Mouse (Mus musculus) hindbrain, embryonic 16.5 days (tissue): Measurements from ENCODE around the gene Kidins220. TPM values are rescaled to one million over a fixed set of nuclear protein-coding genes. Genes with fewer than 3 reads are reported as not detected.
A peak's percentile ranks its signal among the peaks of the same experiment; 100 is the strongest.

ENCODE experiments used
- ATAC-seq: fragments of 200-750 bp; cut with Nextera tagmentation; 2 replicates; pipeline ENCODE4 v1.8.0; 2017; ENCODE audit warnings: moderate TSS enrichment, moderate library complexity
- H3K27ac ChIP-seq: fragments of 300-500 bp; sonication (generic); 2 replicates; pipeline ENCODE4 v1.5.1; 2014; ENCODE audit warnings: low read depth, mild to moderate bottlenecking, control low read depth, low read length, moderate library complexity
- H3K27me3 ChIP-seq: fragments of 300-500 bp; sonication (generic); replicated peaks from 2 replicates; pipeline ENCODE4 v1.6.1; 2014; ENCODE audit warnings: low read length; ENCODE audit not compliant: control insufficient read depth, insufficient read depth
- H3K36me3 ChIP-seq: fragments of 300-500 bp; sonication (generic); 2 replicates; pipeline ENCODE4 v1.6.1; 2014; ENCODE audit warnings: mild to moderate bottlenecking, low read length, moderate library complexity, mixed read lengths; ENCODE audit not compliant: control insufficient read depth, insufficient read depth
- H3K4me1 ChIP-seq: fragments of 300-500 bp; sonication (generic); 2 replicates; pipeline ENCODE4 v1.6.1; 2014; ENCODE audit warnings: low read depth, low read length; ENCODE audit not compliant: control insufficient read depth, insufficient read depth
- H3K4me2 ChIP-seq: fragments of 300-500 bp; sonication (generic); 2 replicates; pipeline ENCODE4 v1.6.1; 2014; ENCODE audit warnings: mild to moderate bottlenecking, low read length, control low read depth, moderate library complexity
- H3K4me3 ChIP-seq: fragments of 300-500 bp; sonication (generic); 2 replicates; pipeline ENCODE4 v1.5.1; 2014; ENCODE audit warnings: mild to moderate bottlenecking, low read length, control low read depth, moderate library complexity
- H3K9ac ChIP-seq: fragments of 300-500 bp; sonication (generic); 2 replicates; pipeline ENCODE4 v1.6.1; 2014; ENCODE audit warnings: low read depth, mild to moderate bottlenecking, control low read depth, low read length, moderate library complexity
- H3K9me3 ChIP-seq: fragments of 300-500 bp; sonication (generic); 2 replicates; pipeline ENCODE4 v1.6.1; 2014; ENCODE audit warnings: mild to moderate bottlenecking, low read length, moderate library complexity; ENCODE audit not compliant: control insufficient read depth
- WGBS: fragments of 180-500 bp; shearing (Covaris S2); extraction: QIAGEN DNeasy Blood & Tissue Kit; methylation state at CpG from one replicate; pipeline ENCODE4 v1.1.7; 2014; 5-methylcytosine and 5-hydroxymethylcytosine counted together
- polyA plus RNA-seq: library from polyadenylated mRNA; unstranded; fragments of >200 nt; fragmentation: Nextera tagmentation; extraction: Ambion mirVana; gene quantifications from 2 replicates; pipeline ENCODE4 v1.2.1, GENCODE M21; 2015

Kidins220 gene
- polyA plus RNA-seq, 1 experiment from 2014 or later = 114 TPM

DNA sequence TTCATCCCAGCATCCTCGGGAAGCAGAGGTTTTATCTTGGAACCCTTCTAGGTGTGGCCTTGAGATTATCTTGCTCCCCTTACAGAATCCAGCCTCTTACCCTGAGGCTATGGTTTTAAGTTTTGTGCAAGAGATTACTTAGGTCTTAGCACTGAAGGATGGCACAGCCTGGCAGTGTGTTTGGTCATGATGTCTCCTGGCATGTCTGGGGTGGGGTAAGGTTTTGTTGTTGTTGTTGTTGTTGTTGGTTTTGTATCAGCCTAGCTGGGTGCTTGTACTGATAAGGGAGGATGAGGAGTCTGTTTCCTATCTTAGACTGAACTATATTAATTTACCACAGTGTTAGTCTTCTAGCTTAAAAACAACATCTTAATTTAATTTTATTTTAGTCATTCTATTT, 38.4 kb upstream of the Kidins220 start:
- 100% methylated on average over 1 of the region's 1 CpGs for WGBS
- Histone ChIP-seq H3K36me3 (no peaks in the 10 kb centered on the region), H3K27me3 (no peaks in the 10 kb centered on the region), H3K4me1 (no peaks in the 10 kb centered on the region; the same call in 1 of the 2 replicates), H3K27ac (no peak overlapping the region), H3K9ac (no peak overlapping the region), H3K4me2 (no peak overlapping the region), H3K4me3 (no peak overlapping the region), H3K9me3 (no peaks in the 10 kb centered on the region)
- no peak for ATAC-seq

DNA sequence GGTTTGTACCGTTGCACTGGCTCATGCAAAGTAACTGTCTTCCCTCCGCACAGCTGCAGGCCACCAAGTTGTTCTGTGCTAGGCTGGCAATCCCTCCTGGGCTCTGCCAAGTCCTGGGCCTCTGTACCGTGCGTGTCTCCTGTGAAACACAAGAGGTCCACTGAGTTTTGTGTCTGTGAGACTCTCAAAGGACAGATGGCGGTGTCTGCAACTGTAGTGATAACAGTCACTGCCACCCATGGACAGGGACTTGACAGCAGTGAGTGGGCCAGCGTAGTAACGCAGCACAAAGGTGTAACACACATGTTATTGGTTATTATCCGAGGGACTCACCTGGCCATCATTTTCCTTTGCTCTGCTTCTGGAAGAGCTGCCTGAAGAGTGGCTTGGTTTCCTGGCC, 35.4 kb upstream of the Kidins220 start:
- Histone ChIP-seq H3K36me3 (peaks cover 3% of the 10 kb centered on the region; the same call in 1 of the 2 replicates), H3K9me3 (no peaks in the 10 kb centered on the region), H3K9ac (no peak overlapping the region), H3K4me2 (no peak overlapping the region), H3K27ac (no peak overlapping the region), H3K4me3 (no peak overlapping the region), H3K4me1 (no peaks in the 10 kb centered on the region), H3K27me3 (no peaks in the 10 kb centered on the region)
- ATAC-seq = no peak
- 87% methylated on average over 8 of the region's 8 CpGs for whole genome bisulfite sequencing

DNA sequence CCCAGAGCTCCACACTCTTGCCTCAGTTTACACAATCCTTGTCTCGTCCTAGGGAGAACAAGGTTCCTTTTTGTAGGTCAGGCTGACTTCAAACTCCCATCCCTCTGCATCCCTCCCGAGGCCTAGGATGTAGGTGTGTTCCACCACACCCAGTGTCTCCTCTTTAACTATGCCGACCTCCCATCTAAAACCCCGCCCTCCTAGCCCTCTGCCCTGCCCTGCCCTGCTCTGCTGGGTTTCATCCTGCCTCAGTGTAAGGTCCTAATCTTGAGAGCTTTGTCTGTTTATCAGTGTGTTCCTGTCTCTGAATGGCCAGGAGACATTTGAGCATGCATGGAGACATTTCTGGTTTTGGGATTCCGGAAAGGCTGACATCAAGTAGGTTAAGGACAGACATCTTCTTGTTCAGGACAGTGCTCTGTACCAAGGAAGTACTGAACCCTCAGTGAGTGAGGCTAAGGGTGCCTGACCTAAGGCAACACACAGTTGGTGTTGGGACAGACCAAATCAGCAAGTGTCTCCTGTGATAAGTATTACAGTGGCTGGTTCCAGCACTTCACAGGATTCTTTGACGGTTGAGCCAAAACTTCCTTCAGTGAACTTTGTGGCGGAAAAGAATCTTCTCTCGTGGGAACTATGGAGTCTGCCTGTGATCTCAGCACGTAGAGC, 32.0 kb upstream of the Kidins220 start:
- Histone ChIP-seq H3K4me2 (no peak overlapping the region), H3K4me3 (no peak overlapping the region), H3K27ac (no peak overlapping the region), H3K9me3 (no peaks in the 10 kb centered on the region), H3K27me3 (no peaks in the 10 kb centered on the region), H3K9ac (no peak overlapping the region), H3K4me1 (no peaks in the 10 kb centered on the region), H3K36me3 (peaks cover 3% of the 10 kb centered on the region; the same call in 1 of the 2 replicates)
- ATAC-seq = no peak
- WGBS = 80% methylated on average over 9 of the region's 9 CpGs

DNA sequence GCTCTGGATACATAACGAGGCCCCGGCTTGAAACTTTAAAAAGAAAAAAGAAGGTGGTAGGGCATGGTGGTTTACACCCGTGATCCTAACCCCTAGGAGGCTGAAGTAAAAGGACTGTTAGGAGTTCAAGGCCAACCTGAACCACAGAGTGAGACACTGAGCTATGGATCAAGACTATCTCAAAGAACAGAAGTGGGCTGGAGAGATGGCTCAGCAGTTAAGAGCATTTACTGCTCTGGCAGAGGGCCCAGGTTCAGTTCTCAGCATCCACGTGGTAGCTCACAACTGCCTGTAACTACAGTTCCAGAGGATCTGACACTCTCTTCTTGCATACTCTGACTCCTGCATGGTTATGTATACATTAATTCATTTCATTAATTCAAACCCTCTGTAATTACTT, 31.3 kb upstream of the Kidins220 start:
- Histone ChIP-seq H3K9me3 (no peaks in the 10 kb centered on the region), H3K4me2 (no peak overlapping the region), H3K27me3 (no peaks in the 10 kb centered on the region), H3K4me1 (no peaks in the 10 kb centered on the region), H3K4me3 (no peak overlapping the region), H3K9ac (no peak overlapping the region), H3K36me3 (peaks cover 3% of the 10 kb centered on the region; the same call in 1 of the 2 replicates), H3K27ac (no peak overlapping the region)
- no peak for ATAC-seq
- WGBS = 88% methylated on average over 4 of the region's 4 CpGs

DNA sequence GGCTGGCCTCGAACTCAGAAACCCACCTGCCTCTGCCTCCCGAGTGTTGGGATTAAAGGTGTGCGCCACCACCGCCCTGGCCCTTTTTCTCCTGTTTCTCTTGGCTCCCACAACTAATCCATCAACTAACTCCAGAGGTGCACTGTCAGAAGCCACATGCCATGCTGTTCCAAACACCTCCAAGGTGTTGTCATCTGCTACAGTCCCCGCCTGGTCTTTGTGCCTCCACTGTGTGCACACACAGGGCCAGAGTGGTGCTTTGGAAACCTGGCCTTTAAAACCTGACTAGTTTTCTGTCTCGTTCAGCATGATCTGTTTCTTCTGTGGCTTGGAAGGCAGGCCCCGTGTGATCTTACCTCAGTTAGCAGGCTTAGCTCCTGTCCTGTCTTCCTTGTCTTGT, 30.1 kb upstream of the Kidins220 start:
- ATAC-seq = no peak
- peaks cover 3% of the 10 kb centered on the region; the same call in 1 of the 2 replicates for H3K36me3 ChIP-seq
- H3K27ac ChIP-seq = no peak overlapping the region
- H3K9me3 ChIP-seq = no peaks in the 10 kb centered on the region
- no peak overlapping the region for H3K4me2 ChIP-seq
- H3K9ac ChIP-seq = no peak overlapping the region
- H3K4me3 ChIP-seq = no peak overlapping the region
- no peaks in the 10 kb centered on the region for H3K27me3 ChIP-seq
- H3K4me1 ChIP-seq = no peaks in the 10 kb centered on the region
- whole genome bisulfite sequencing = 96% methylated on average over 7 of the region's 7 CpGs

DNA sequence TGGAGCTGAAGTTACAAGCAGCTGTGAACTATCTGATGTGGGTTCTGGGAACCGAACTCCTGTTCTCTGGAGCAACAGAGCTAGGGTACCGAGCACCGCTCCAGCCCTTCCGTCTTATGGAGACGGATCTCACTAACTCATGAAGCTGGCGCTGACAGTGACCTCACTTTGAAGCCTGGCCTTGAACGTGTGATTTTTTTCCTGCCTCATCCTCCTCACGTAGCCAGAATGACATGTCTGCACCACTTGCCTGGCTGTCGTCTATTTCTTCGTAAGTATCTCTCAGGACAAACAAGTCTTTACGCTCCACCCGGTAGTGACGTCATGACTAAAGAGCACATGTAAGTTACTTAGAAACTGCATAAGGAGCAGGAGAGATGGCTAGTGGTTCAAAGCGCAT, 27.7 kb upstream of the Kidins220 start:
- Histone ChIP-seq H3K27ac (no peak overlapping the region), H3K4me3 (no peak overlapping the region), H3K36me3 (peaks cover 11% of the 10 kb centered on the region; the same call in 1 of the 2 replicates), H3K4me1 (no peaks in the 10 kb centered on the region), H3K9me3 (no peaks in the 10 kb centered on the region), H3K4me2 (no peak overlapping the region), H3K27me3 (no peaks in the 10 kb centered on the region), H3K9ac (no peak overlapping the region)
- 91% methylated on average over 14 of the region's 14 CpGs for WGBS
- ATAC-seq = no peak

DNA sequence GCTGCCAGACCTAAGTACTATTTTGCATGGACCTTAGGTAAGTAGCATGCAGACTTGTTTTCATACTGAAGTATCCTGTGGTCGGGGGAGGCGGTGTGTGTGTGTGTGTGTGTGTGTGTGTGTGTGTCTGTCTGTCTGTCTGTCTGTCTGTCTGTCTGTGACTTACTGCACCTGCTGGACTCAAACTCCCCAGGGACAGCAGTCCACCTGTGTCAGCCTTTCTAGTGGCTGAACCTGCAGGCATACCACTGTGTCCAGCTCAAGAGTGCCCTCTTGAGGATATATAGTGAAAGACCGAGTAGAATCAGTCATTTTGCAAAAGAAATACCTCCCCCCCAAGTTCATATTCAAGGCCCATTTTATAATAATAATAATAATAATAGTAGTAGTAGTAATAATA, 26.4 kb upstream of the Kidins220 start:
- H3K4me1 ChIP-seq = no peaks in the 10 kb centered on the region
- H3K27ac ChIP-seq = no peak overlapping the region
- H3K4me2 ChIP-seq = no peak overlapping the region
- no peak overlapping the region for H3K4me3 ChIP-seq
- H3K27me3 ChIP-seq = no peaks in the 10 kb centered on the region
- ATAC-seq = no peak
- H3K9me3 ChIP-seq = no peaks in the 10 kb centered on the region
- H3K9ac ChIP-seq = no peak overlapping the region
- H3K36me3 ChIP-seq = peaks cover 11% of the 10 kb centered on the region; the same call in 1 of the 2 replicates
- 62% methylated on average over 3 of the region's 3 CpGs for WGBS

DNA sequence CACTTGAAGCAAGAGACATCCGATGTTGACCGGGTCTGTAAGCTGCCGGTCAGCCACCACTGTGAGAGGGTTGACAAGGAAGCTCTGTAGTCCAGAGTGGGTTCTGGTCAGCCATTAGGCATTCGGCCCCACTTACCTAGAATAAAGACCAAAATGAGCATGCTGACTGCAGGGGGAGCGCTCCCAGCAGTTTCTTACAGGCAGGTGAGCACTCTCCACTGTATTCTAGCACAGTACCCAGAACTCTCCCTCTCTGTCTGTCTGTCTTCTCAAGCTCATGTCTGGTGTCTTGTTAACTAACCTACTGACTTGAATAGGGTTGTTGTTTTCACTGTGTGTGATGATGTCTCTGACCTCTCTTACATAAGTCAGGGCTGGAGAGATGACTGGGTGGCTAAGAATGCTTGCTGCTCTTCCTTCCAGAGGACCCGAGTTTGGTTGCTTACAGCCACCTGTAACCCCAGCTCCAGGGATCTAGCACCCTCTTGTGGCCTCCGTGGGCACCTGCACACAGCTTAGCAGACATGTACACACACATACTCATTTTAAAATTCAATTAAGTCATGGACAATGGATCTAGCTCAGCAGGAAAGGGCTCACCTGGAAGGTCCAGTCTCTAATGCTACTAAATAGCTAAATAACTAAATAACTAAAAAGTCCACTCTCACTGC, 24.2 kb upstream of the Kidins220 start:
- H3K9me3 ChIP-seq = no peaks in the 10 kb centered on the region
- ATAC-seq = no peak
- WGBS = 90% methylated on average over 7 of the region's 7 CpGs

DNA sequence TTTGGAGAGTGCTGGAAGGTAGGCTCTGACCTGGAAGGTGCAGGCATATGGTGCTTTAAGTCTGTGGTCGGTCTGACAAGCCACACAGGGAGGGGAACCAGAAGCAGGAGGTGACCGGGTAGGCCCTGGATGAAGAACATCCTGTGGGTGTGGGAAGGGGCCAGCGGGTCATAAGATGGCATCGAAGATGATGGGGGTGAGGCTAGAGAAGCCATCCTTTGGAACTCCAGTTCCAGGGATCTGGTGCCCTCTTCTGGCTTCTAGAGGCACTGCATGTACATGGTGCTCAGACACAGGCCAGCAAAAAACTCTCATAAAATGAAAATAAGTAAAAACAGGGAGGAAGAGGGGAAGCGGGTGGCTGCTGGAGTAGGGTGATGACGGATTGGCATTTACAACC, 22.6 kb upstream of the Kidins220 start:
- H3K27ac ChIP-seq = no peak overlapping the region
- H3K27me3 ChIP-seq = no peaks in the 10 kb centered on the region
- no peak overlapping the region for H3K4me2 ChIP-seq
- no peak overlapping the region for H3K9ac ChIP-seq
- no peak overlapping the region for H3K4me3 ChIP-seq
- no peaks in the 10 kb centered on the region for H3K9me3 ChIP-seq
- no peaks in the 10 kb centered on the region for H3K4me1 ChIP-seq
- 60% methylated on average over 6 of the region's 6 CpGs for WGBS
- ATAC-seq = peak; percentile 38; the same call in 1 of the 2 replicates
- H3K36me3 ChIP-seq = peaks cover 26% of the 10 kb centered on the region

More for the DNA sequence above, 24.2 kb upstream of the Kidins220 start:
- Histone ChIP-seq H3K9ac (no peak overlapping the region), H3K4me3 (no peak overlapping the region), H3K4me2 (no peak overlapping the region), H3K27ac (no peak overlapping the region), H3K27me3 (no peaks in the 10 kb centered on the region), H3K4me1 (no peaks in the 10 kb centered on the region), H3K36me3 (peaks cover 23% of the 10 kb centered on the region)
